Mouse (Mus musculus): ENCODE results near the gene Ppp1r12b. TPM values are rescaled to one million over a fixed set of nuclear protein-coding genes. Genes with fewer than 3 reads are reported as not detected.

The Ppp1r12b gene
- polyA plus RNA-seq, 1 experiment from 2014 or later = 11.8 TPM

DNA sequence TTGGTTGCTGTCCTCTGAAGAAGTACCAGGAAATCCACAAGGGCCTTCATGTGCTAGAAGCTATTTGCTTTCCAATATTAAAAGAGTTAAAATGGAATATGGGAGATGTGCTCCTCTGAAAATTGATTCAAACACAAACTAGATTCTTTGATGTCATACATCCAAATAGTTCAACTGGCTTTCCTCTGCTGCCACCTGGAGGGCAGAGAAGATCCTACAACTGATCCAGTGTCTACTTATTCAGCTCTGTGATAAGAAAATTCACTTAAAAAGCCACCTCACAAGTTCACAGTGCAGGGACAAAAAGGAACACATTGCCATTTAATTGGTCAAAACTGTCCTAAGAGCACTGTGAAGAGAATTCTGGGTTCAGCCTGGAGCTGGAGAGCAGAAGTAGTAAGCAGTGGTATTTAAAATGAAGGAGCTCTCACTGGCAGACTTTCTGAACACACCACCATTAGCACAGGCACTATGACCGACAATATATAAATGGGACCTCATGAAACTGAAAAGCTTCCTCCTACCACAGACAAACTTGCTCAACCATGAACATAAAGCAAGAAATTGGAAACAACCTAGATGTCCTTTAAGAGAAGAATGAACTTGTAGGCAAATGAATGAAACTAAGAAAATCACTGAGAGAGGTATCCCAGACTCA, 101.3 kb downstream of the Ppp1r12b start:
- H3K4me3 ChIP-seq (ENCODE audit: low read depth, low read length) = no peak overlapping the region
- DNase-seq (ENCODE audit: low spot score) (peak; percentile 66), ATAC-seq (ENCODE audit: low read depth) (no peak)
- no peaks in the 10 kb centered on the region for H3K9me3 ChIP-seq (ENCODE audit: control insufficient read depth, low read length)
- no peak overlapping the region for H3K27ac ChIP-seq (replicated peaks; ENCODE audit: low read depth, low read length)
- no peak overlapping the region for H3K4me2 ChIP-seq (ENCODE audit: low read depth, low read length)
- H3K27me3 ChIP-seq (replicated peaks; ENCODE audit: control insufficient read depth, insufficient read depth, low read length) = no peaks in the 10 kb centered on the region
- no peak overlapping the region for H3K9ac ChIP-seq (ENCODE audit: low read depth, low read length)
- 0 out of 2 replicates have a peak, but pooled peaks cover 5% of the 10 kb centered on the region for H3K36me3 ChIP-seq (ENCODE audit: control insufficient read depth, insufficient read depth, low read length)
- no peaks in the 10 kb centered on the region for H3K4me1 ChIP-seq (ENCODE audit: control insufficient read depth, insufficient read depth, low read length)
- 91% methylated on average over 1 of the region's 1 CpGs for WGBS

DNA sequence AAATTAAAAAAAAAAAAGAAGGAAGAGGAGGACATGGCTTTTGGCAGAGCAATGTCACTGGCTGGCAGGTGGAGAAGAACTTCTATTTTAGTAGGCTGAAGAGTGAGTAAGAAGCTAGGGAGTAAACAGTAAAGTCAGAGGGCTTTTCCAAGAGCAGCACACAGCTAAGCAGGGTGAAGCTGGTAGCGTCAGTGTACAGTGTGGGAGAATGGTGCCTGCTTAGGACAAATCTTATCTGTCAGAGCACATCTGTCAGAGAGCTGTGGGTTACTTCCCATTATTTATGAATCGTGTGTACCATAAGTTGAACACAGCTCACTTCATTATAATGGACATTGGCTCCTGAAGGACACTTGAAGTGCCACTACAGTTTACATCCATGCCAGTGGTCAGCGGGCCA, 102.9 kb downstream of the Ppp1r12b start:
- DNase-seq (ENCODE audit: low spot score) (no peak), ATAC-seq (ENCODE audit: low read depth) (no peak)
- WGBS = 90% methylated on average over 3 of the region's 3 CpGs
- H3K9me3 ChIP-seq (ENCODE audit: control insufficient read depth, low read length) = no peaks in the 10 kb centered on the region
- H3K4me1 ChIP-seq (ENCODE audit: control insufficient read depth, insufficient read depth, low read length) = no peaks in the 10 kb centered on the region
- H3K27ac ChIP-seq (replicated peaks; ENCODE audit: low read depth, low read length) = no peak overlapping the region
- H3K4me3 ChIP-seq (ENCODE audit: low read depth, low read length) = no peak overlapping the region
- 0 out of 2 replicates have a peak, but pooled peaks cover 5% of the 10 kb centered on the region for H3K36me3 ChIP-seq (ENCODE audit: control insufficient read depth, insufficient read depth, low read length)
- H3K9ac ChIP-seq (ENCODE audit: low read depth, low read length) = no peak overlapping the region
- no peaks in the 10 kb centered on the region for H3K27me3 ChIP-seq (replicated peaks; ENCODE audit: control insufficient read depth, insufficient read depth, low read length)
- H3K4me2 ChIP-seq (ENCODE audit: low read depth, low read length) = no peak overlapping the region

DNA sequence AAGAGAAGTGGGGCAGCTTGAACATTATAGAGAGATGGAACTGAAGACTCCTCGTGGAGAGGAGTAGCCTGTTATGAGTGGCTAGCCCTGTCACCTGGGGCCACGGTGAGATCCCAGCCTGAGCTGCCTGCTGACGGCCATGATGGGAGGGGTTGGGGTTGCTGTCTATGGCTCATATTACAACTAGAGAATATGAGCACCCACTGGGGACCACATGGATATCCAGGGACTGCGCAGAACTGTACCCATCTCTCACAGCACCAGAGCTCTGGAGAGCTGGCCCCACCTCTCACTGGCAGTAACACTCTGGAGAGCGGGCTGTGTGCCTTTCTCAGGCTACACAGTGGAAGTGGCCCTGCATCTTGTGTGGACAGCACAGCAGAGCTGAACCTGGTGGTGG, 104.5 kb downstream of the Ppp1r12b start:
- Histone ChIP-seq H3K4me3 (ENCODE audit: low read depth, low read length) (no peak overlapping the region), H3K4me2 (ENCODE audit: low read depth, low read length) (no peak overlapping the region), H3K4me1 (ENCODE audit: control insufficient read depth, insufficient read depth, low read length) (no peaks in the 10 kb centered on the region), H3K27me3 (replicated peaks; ENCODE audit: control insufficient read depth, insufficient read depth, low read length) (no peaks in the 10 kb centered on the region), H3K9ac (ENCODE audit: low read depth, low read length) (no peak overlapping the region), H3K9me3 (ENCODE audit: control insufficient read depth, low read length) (no peaks in the 10 kb centered on the region), H3K27ac (replicated peaks; ENCODE audit: low read depth, low read length) (no peak overlapping the region), H3K36me3 (ENCODE audit: control insufficient read depth, insufficient read depth, low read length) (0 out of 2 replicates have a peak, but pooled peaks cover 5% of the 10 kb centered on the region)
- ATAC-seq (ENCODE audit: low read depth) (peak; percentile 74; the same call in 1 of the 2 replicates), DNase-seq (ENCODE audit: low spot score) (no peak)
- 67% methylated on average over 5 of the region's 5 CpGs for WGBS

DNA sequence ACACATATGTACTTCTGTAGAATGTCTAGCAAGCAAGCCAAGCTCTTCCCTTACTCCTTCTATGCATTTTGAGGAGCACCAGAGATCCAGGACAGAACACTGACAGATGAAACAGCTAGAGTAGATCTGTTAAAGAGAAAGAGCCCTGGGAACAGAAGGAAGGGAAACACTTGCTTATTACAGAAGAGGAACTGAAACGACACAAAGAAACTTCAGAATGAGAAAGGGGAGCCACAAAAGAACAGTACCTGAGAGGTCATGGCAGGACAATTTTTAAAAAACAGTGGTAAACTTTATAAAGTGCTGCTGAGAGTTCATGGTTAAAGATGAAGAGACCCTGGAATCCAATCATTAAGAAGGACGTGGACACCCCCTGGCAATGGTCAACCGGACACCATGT, 105.4 kb downstream of the Ppp1r12b start:
- no peak for ATAC-seq (ENCODE audit: low read depth)

DNA sequence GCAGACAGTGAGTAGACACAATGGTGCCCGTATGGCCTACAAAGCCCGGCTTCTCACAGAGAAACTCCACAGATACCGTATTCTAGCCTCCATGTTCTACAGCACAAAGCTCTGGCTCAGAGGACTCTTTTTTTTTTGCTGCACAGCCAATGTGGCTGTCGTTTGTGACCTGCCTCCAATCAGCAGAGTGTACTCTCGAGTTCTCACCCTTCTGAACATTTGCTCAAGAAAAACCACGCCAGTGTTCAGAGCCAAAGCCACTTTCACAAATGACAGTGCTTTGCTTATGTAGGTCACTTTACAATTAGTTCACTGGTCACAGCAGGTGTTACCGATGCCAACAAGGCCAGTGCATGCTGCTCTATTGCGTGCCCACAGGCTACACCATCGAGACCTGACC, 107.9 kb downstream of the Ppp1r12b start:
- H3K9ac ChIP-seq (ENCODE audit: low read depth, low read length) = no peak overlapping the region

More for the DNA sequence above, 105.4 kb downstream of the Ppp1r12b start:
- WGBS = 88% methylated on average over 3 of the region's 3 CpGs
- no peaks in the 10 kb centered on the region for H3K9me3 ChIP-seq (ENCODE audit: control insufficient read depth, low read length)
- H3K27me3 ChIP-seq (replicated peaks; ENCODE audit: control insufficient read depth, insufficient read depth, low read length) = no peaks in the 10 kb centered on the region
- no peaks in the 10 kb centered on the region for H3K4me1 ChIP-seq (ENCODE audit: control insufficient read depth, insufficient read depth, low read length)
- no peak overlapping the region for H3K27ac ChIP-seq (replicated peaks; ENCODE audit: low read depth, low read length)
- H3K4me3 ChIP-seq (ENCODE audit: low read depth, low read length) = no peak overlapping the region
- H3K36me3 ChIP-seq (ENCODE audit: control insufficient read depth, insufficient read depth, low read length) = 0 out of 2 replicates have a peak, but pooled peaks cover 5% of the 10 kb centered on the region
- H3K4me2 ChIP-seq (ENCODE audit: low read depth, low read length) = no peak overlapping the region
- no peak overlapping the region for H3K9ac ChIP-seq (ENCODE audit: low read depth, low read length)
- DNase-seq (ENCODE audit: low spot score) = no peak

DNA sequence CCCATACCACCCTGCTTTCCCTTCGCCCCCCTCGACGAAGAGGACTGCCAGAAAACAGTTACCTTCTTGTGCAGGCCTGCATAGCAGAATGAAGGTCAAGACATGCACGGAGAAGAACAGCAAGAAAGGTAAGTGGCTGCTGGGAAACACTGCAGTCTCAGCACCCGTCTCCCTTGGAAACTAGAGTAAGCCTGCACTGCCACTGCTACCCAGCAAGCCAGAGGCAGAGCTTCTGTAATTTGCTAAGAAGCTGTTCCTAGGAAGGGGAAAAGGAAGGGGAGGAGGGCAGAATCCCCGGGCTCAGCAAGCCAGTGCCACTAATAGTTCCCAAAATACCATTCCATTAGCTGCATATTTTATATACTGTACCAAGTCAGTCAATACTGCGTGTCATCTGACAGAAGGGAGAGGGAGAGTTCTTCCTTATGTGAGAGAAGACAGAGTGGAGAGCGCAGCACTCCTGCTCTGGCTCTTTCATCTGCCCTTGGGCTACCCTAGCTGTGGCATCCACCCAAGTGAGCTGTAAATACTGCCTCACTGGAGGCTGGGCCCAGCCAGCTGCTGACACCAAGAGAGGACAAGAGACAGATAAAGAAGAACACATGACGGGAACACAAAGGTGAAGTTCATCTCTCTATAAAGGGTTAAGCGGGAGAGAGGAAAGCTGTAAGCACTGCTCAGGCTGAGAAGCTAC, 109.3 kb downstream of the Ppp1r12b start:
- no peaks in the 10 kb centered on the region for H3K4me1 ChIP-seq (ENCODE audit: control insufficient read depth, insufficient read depth, low read length)
- 66% methylated on average over 10 of the region's 10 CpGs for WGBS
- no peak overlapping the region for H3K4me3 ChIP-seq (ENCODE audit: low read depth, low read length)
- no peak for ATAC-seq (ENCODE audit: low read depth)
- no peak overlapping the region for H3K4me2 ChIP-seq (ENCODE audit: low read depth, low read length)
- H3K27me3 ChIP-seq (replicated peaks; ENCODE audit: control insufficient read depth, insufficient read depth, low read length) = no peaks in the 10 kb centered on the region
- H3K9me3 ChIP-seq (ENCODE audit: control insufficient read depth, low read length) = no peaks in the 10 kb centered on the region
- H3K27ac ChIP-seq (replicated peaks; ENCODE audit: low read depth, low read length) = no peak overlapping the region
- H3K36me3 ChIP-seq (ENCODE audit: control insufficient read depth, insufficient read depth, low read length) = peaks cover 14% of the 10 kb centered on the region; the same call in 1 of the 2 replicates
- H3K9ac ChIP-seq (ENCODE audit: low read depth, low read length) = no peak overlapping the region
- DNase-seq (ENCODE audit: low spot score) = no peak

More for the DNA sequence above, 107.9 kb downstream of the Ppp1r12b start:
- no peak for ATAC-seq (ENCODE audit: low read depth)
- no peak for DNase-seq (ENCODE audit: low spot score)
- no peaks in the 10 kb centered on the region for H3K27me3 ChIP-seq (replicated peaks; ENCODE audit: control insufficient read depth, insufficient read depth, low read length)
- H3K4me1 ChIP-seq (ENCODE audit: control insufficient read depth, insufficient read depth, low read length) = no peaks in the 10 kb centered on the region
- no peak overlapping the region for H3K4me2 ChIP-seq (ENCODE audit: low read depth, low read length)
- no peak overlapping the region for H3K4me3 ChIP-seq (ENCODE audit: low read depth, low read length)
- WGBS = 82% methylated on average over 9 of the region's 9 CpGs
- no peaks in the 10 kb centered on the region for H3K9me3 ChIP-seq (ENCODE audit: control insufficient read depth, low read length)
- 0 out of 2 replicates have a peak, but pooled peaks cover 5% of the 10 kb centered on the region for H3K36me3 ChIP-seq (ENCODE audit: control insufficient read depth, insufficient read depth, low read length)
- no peak overlapping the region for H3K27ac ChIP-seq (replicated peaks; ENCODE audit: low read depth, low read length)

DNA sequence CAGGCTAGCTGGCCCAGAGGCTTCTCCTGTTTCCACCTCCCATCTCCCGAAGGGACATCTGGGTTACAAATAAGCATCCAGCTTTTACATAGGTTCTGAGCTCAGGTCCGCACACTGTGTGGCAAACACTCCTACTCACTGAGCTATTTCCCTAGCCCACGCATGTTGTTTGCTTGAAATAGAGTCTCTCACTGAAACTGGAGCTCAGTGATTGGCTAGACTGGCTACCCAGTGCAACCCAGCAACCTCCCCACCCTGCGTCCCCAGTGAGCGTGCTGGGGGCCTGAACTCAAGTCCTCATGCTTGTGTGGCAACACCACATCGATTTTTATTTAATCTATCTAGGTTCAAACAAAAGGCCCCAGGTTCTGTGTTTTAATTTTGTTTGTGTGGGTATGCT, 112.4 kb downstream of the Ppp1r12b start:
- WGBS = 85% methylated on average over 6 of the region's 6 CpGs
- no peak for ATAC-seq (ENCODE audit: low read depth)

DNA sequence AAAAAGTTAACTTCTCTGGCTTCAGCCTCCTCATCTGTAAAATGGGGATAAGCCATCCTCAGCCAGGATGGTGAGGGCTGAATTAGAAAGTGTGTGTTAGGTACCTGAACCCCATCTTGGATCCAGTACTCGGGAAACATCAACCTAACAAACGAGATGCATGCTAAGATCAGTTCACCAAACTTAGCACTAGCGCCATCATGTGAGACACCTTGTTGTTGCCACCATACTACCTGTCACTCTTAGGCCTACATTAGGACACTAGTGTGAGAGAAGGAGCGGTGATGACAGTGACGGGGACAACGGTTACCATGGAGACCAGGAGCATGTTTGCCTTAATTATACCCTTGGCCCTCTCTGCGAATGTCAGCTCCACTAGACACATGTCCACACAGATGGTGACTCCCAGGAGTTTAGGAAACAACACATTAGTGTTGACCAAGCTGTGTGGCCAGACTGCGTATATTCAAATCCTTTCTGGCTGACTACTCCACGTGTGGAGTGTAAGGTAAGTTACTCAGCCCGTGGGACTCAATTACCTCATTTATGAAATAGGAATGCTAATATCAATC, 118.7 kb downstream of the Ppp1r12b start:
- Histone ChIP-seq H3K4me2 (ENCODE audit: low read depth, low read length) (no peak overlapping the region), H3K9me3 (ENCODE audit: control insufficient read depth, low read length) (no peaks in the 10 kb centered on the region), H3K27ac (replicated peaks; ENCODE audit: low read depth, low read length) (no peak overlapping the region), H3K4me3 (ENCODE audit: low read depth, low read length) (no peak overlapping the region), H3K9ac (ENCODE audit: low read depth, low read length) (no peak overlapping the region), H3K4me1 (ENCODE audit: control insufficient read depth, insufficient read depth, low read length) (no peaks in the 10 kb centered on the region), H3K27me3 (replicated peaks; ENCODE audit: control insufficient read depth, insufficient read depth, low read length) (no peaks in the 10 kb centered on the region), H3K36me3 (ENCODE audit: control insufficient read depth, insufficient read depth, low read length) (peaks cover 47% of the 10 kb centered on the region)
- WGBS = 71% methylated on average over 10 of the region's 10 CpGs
- ATAC-seq (ENCODE audit: low read depth) = peak; percentile 62
- DNase-seq (ENCODE audit: low spot score) = peak; percentile 25

More for the DNA sequence above, 112.4 kb downstream of the Ppp1r12b start:
- Histone ChIP-seq H3K4me3 (ENCODE audit: low read depth, low read length) (no peak overlapping the region), H3K36me3 (ENCODE audit: control insufficient read depth, insufficient read depth, low read length) (peaks cover 15% of the 10 kb centered on the region; the same call in 1 of the 2 replicates), H3K9ac (ENCODE audit: low read depth, low read length) (no peak overlapping the region), H3K4me1 (ENCODE audit: control insufficient read depth, insufficient read depth, low read length) (no peaks in the 10 kb centered on the region), H3K4me2 (ENCODE audit: low read depth, low read length) (no peak overlapping the region), H3K9me3 (ENCODE audit: control insufficient read depth, low read length) (no peaks in the 10 kb centered on the region), H3K27ac (replicated peaks; ENCODE audit: low read depth, low read length) (no peak overlapping the region), H3K27me3 (replicated peaks; ENCODE audit: control insufficient read depth, insufficient read depth, low read length) (no peaks in the 10 kb centered on the region)
- DNase-seq (ENCODE audit: low spot score) = no peak
